Mouse (Mus musculus): ENCODE data around the gene Ube2b.

GRCm38 (mm10) chr11:52043224-52043623, 42.7 kb upstream of the Ube2b start:
- TF ChIP-seq CTCF (IDR thresholded peaks at IDR 0.05; ENCODE audit: low read depth) (peak; percentile 29; the same call in 1 of the 2 replicates), EP300 (IDR thresholded peaks at IDR 0.05; ENCODE audit: low read depth) (no peak)

Data from liver, embryonic 14.5 days (tissue).